Mouse (Mus musculus) CH12.LX (cell line): ENCODE results near the gene Col5a1. TPM values are rescaled to one million over a fixed set of nuclear protein-coding genes. Genes with fewer than 3 reads are reported as not detected.

Source experiments
- DNase-seq: peaks from one replicate; pipeline ENCODE4 v3.0.0-alpha.2; 2013; ENCODE audit errors: extremely low read depth
- H3K27ac ChIP-seq: 2 replicates; pipeline ENCODE4 v1.5.1; 2012; ENCODE audit warnings: low read depth, mild to moderate bottlenecking, control low read depth, moderate library complexity; ENCODE audit not compliant: insufficient read depth
- H3K27me3 ChIP-seq: replicated peaks from 2 replicates; pipeline ENCODE3; 2012; ENCODE audit warnings: inconsistent platforms
- H3K36me3 ChIP-seq, 2 experiments: replicated peaks in 1 of 2; 2 replicates each; pipeline versions ENCODE3 to v1.6.1; 2012; ENCODE audit warnings: inconsistent platforms in 1 of 2, low read length in 1 of 2, mild to moderate bottlenecking in 1 of 2, mixed read lengths in 1 of 2, moderate library complexity in 1 of 2; ENCODE audit not compliant: control insufficient read depth in 1 of 2, insufficient read depth in 1 of 2
- H3K4me1 ChIP-seq, 2 experiments: 2 replicates each; pipeline ENCODE4 v1.6.1; 2012; ENCODE audit warnings: inconsistent platforms in 1 of 2, moderate library complexity in 1 of 2; ENCODE audit not compliant: insufficient read depth in 2 of 2, control insufficient read depth in 1 of 2
- H3K4me2 ChIP-seq: 2 replicates; pipeline ENCODE4 v1.6.1; 2012; ENCODE audit warnings: low read depth, mild to moderate bottlenecking, control low read depth; ENCODE audit not compliant: poor library complexity, insufficient read depth, severe bottlenecking
- H3K4me3 ChIP-seq, 3 experiments: fragments of 150-350 bp in 1 of 3; sonication (generic) in 1 of 3; replicated peaks in 1 of 3; 2 replicates each; pipeline versions ENCODE3 to v1.5.1; 2011 to 2012; ENCODE audit warnings: low read depth in 2 of 3, low read length in 2 of 3, mild to moderate bottlenecking in 2 of 3, moderate library complexity in 2 of 3, control low read depth in 1 of 3, improper control_type of control experiment in 1 of 3, inconsistent platforms in 1 of 3, mixed read lengths in 1 of 3; ENCODE audit not compliant: poor library complexity in 1 of 3
- H3K79me2 ChIP-seq: replicated peaks from 2 replicates; pipeline ENCODE4 v1.6.1; 2012; ENCODE audit warnings: mild to moderate bottlenecking, moderate library complexity; ENCODE audit not compliant: control insufficient read depth, poor library complexity, insufficient read depth, severe bottlenecking; ENCODE audit errors: extremely low read depth
- H3K9ac ChIP-seq: 2 replicates; pipeline ENCODE4 v1.6.1; 2012; ENCODE audit warnings: low read depth, mild to moderate bottlenecking, control low read depth, moderate library complexity; ENCODE audit not compliant: insufficient read depth
- H3K9me3 ChIP-seq: replicated peaks from 2 replicates; pipeline ENCODE3; 2012; ENCODE audit warnings: low read length, inconsistent platforms, mixed read lengths
- BHLHE40 ChIP-seq: IDR thresholded peaks from 2 replicates; pipeline ENCODE4 v1.6.1; 2011; ENCODE audit warnings: mild to moderate bottlenecking, low read depth, low read length, improper control_type of control experiment
- CHD1 ChIP-seq: IDR thresholded peaks from 2 replicates; pipeline ENCODE4 v1.6.1; 2012; ENCODE audit warnings: low read depth, low read length, improper control_type of control experiment, inconsistent platforms
- CTCF ChIP-seq, 2 experiments: IDR thresholded peaks in 1 of 2; conservative IDR thresholded peaks in 1 of 2; 2 replicates each; pipeline ENCODE4 v1.5.1; 2011 to 2012; ENCODE audit warnings: low read depth in 2 of 2, low read length in 2 of 2, improper control_type of control experiment in 1 of 2, inconsistent platforms in 1 of 2, mild to moderate bottlenecking in 1 of 2, moderate library complexity in 1 of 2
- E2F4 ChIP-seq: IDR thresholded peaks from 2 replicates; pipeline ENCODE4 v1.6.1; 2011; ENCODE audit warnings: low read depth, low read length, improper control_type of control experiment; ENCODE audit not compliant: insufficient replicate concordance
- ETS1 ChIP-seq: conservative IDR thresholded peaks from 2 replicates; pipeline ENCODE4 v1.6.1; 2012; ENCODE audit warnings: low read depth, mild to moderate bottlenecking, inconsistent platforms, low read length, improper control_type of control experiment, moderate library complexity
- IRF4 ChIP-seq: IDR thresholded peaks from 2 replicates; pipeline ENCODE4 v1.6.1; 2014; ENCODE audit warnings: low read depth, mild to moderate bottlenecking, inconsistent platforms, low read length, improper control_type of control experiment
- JUND ChIP-seq: conservative IDR thresholded peaks from 2 replicates; pipeline ENCODE4 v1.6.1; 2011; ENCODE audit warnings: low read depth, low read length, improper control_type of control experiment
- MAFK ChIP-seq: IDR thresholded peaks from 2 replicates; pipeline ENCODE4 v1.6.1; 2011; ENCODE audit warnings: low read length, improper control_type of control experiment; ENCODE audit not compliant: insufficient replicate concordance
- MAX ChIP-seq: IDR thresholded peaks from 2 replicates; pipeline ENCODE4 v1.6.1; 2011; ENCODE audit warnings: low read length, improper control_type of control experiment
- MAZ ChIP-seq: IDR thresholded peaks from 2 replicates; pipeline ENCODE4 v1.6.1; 2012; ENCODE audit warnings: low read depth, mild to moderate bottlenecking, inconsistent platforms, low read length, improper control_type of control experiment, moderate library complexity
- NRF1 ChIP-seq: IDR thresholded peaks from 2 replicates; pipeline ENCODE4 v1.6.1; 2014; ENCODE audit warnings: low read depth, mild to moderate bottlenecking, inconsistent platforms, low read length, improper control_type of control experiment, moderate library complexity
- PAX5 ChIP-seq: IDR thresholded peaks from 2 replicates; pipeline ENCODE4 v1.6.1; 2012; ENCODE audit warnings: low read length, inconsistent platforms, mixed read lengths
- POLR2A ChIP-seq: IDR thresholded peaks from 2 replicates; pipeline ENCODE4 v1.6.1; 2011; ENCODE audit warnings: low read depth, mild to moderate bottlenecking, improper control_type of control experiment, low read length
- RAD21 ChIP-seq: IDR thresholded peaks from 2 replicates; pipeline ENCODE4 v1.6.1; 2011; ENCODE audit warnings: low read depth, mild to moderate bottlenecking, low read length, improper control_type of control experiment, moderate library complexity
- RCOR1 ChIP-seq: conservative IDR thresholded peaks from 2 replicates; pipeline ENCODE4 v1.6.1; 2012; ENCODE audit warnings: low read depth, mild to moderate bottlenecking, inconsistent platforms, low read length, improper control_type of control experiment
- SIN3A ChIP-seq: IDR thresholded peaks from 2 replicates; pipeline ENCODE4 v1.6.1; 2012; ENCODE audit warnings: low read length, improper control_type of control experiment, inconsistent platforms
- SMC3 ChIP-seq: IDR thresholded peaks from 2 replicates; pipeline ENCODE4 v1.6.1; 2011; ENCODE audit warnings: low read depth, low read length, improper control_type of control experiment
- TBP ChIP-seq: conservative IDR thresholded peaks from 2 replicates; pipeline ENCODE4 v1.6.1; 2011; ENCODE audit warnings: low read depth, low read length, improper control_type of control experiment
- TCF12 ChIP-seq: IDR thresholded peaks from 2 replicates; pipeline ENCODE4 v1.6.1; 2014; ENCODE audit warnings: low read depth, mild to moderate bottlenecking, inconsistent platforms, low read length, improper control_type of control experiment
- ZC3H11A ChIP-seq: IDR thresholded peaks from 2 replicates; pipeline ENCODE4 v1.6.1; 2012; ENCODE audit warnings: low read depth, mild to moderate bottlenecking, inconsistent platforms, low read length, improper control_type of control experiment
- ZKSCAN1 ChIP-seq: IDR thresholded peaks from 2 replicates; pipeline ENCODE4 v1.6.1; 2012; ENCODE audit warnings: low read depth, inconsistent platforms, low read length, improper control_type of control experiment, borderline replicate concordance
- ZNF384 ChIP-seq: IDR thresholded peaks from 2 replicates; pipeline ENCODE4 v1.6.1; 2012; ENCODE audit warnings: low read depth, low read length, improper control_type of control experiment, inconsistent platforms
- dilution Hi-C: fragments of 300-500 bp; cut with MboI; formaldehyde crosslinking; loops from 2 replicates; pipeline ENCODE4 v1.14.3; 2020; ENCODE audit warnings: low sequenced_read_pairs; ENCODE audit not compliant: extremely low pct_unique_long_range_greater_than_20kb, extremely low pct_ligation_motif_present
- in situ Hi-C: fragments of 300-500 bp; cut with MboI; formaldehyde crosslinking; loops from 3 replicates; pipeline ENCODE4 v1.14.3; 2019; ENCODE audit warnings: low sequenced_read_pairs, low pct_ligation_motif_present, low pct_unique_long_range_greater_than_20kb, mixed read lengths
- polyA plus RNA-seq: library from polyadenylated mRNA; unstranded; fragments of >175 nt; gene quantifications from 2 replicates; pipeline ENCODE4 v1.2.1, GENCODE M21; 2012; ENCODE audit warnings: low read depth; ENCODE audit not compliant: insufficient read length
- total RNA-seq, 2 experiments: library from RNA; depleted of rRNA; stranded (reverse); fragments of 300-350 nt in 1 of 2; fragments of >200 nt in 1 of 2; gene quantifications; 2 replicates each; pipeline ENCODE4 v1.2.3; 2012 to 2014

Gene Col5a1
- total and polyA plus RNA-seq, 3 experiments: 0.04 TPM; not detected in 2

- dilution Hi-C loops (no loop called here), in situ Hi-C loops (no loop called here)
- Histone ChIP-seq H3K36me3 (no peaks in the 10 kb centered on the region), H3K9ac (no peak overlapping the region), H3K27me3 (peaks cover 96% of the 10 kb centered on the region), H3K79me2 (no peaks in the 10 kb centered on the region), H3K9me3 (peaks cover 5% of the 10 kb centered on the region), H3K4me2 (no peak overlapping the region), H3K4me3 (no peak overlapping the region), H3K27ac (no peak overlapping the region), H3K4me1 (no peaks in the 10 kb centered on the region)
- TF ChIP-seq SIN3A (no peak), TCF12 (no peak), ZKSCAN1 (no peak), PAX5 (no peak), ZNF384 (no peak), CTCF (conservative IDR thresholded peaks at IDR 0.05 in 1 of 2, IDR thresholded peaks at IDR 0.05 in 1 of 2; ENCODE audit: low read depth in 2 of 2, low read length in 2 of 2) (no peak), CHD1 (no peak), POLR2A (no peak), IRF4 (no peak), TBP (no peak), E2F4 (no peak), RCOR1 (no peak), MAX (no peak), NRF1 (no peak), RAD21 (no peak), ZC3H11A (no peak), ETS1 (no peak)
- DNase-seq: no peak
Observed at GRCm38 (mm10) chr2:27918106-27918505, 31.9 kb downstream of the Col5a1 start.

GRCm38 (mm10) chr2:27919309-27919850 lies 33.2 kb downstream of the Col5a1 start:
- dilution Hi-C loops (no loop called here), in situ Hi-C loops (no loop called here)
- H3K9me3 ChIP-seq: peaks cover 5% of the 10 kb centered on the region
- H3K4me3 ChIP-seq: no peak overlapping the region
- H3K9ac ChIP-seq: no peak overlapping the region
- peaks cover 99% of the 10 kb centered on the region for H3K27me3 ChIP-seq
- no peak for TF ChIP-seq SMC3
- TF ChIP-seq ETS1: no peak
- TF ChIP-seq POLR2A: no peak
- TF ChIP-seq MAFK: no peak
- TF ChIP-seq JUND: no peak
- TF ChIP-seq BHLHE40: no peak
- TF ChIP-seq RAD21: no peak
- TF ChIP-seq NRF1: no peak
- no peak for TF ChIP-seq MAZ
- TF ChIP-seq E2F4: no peak
- no peaks in the 10 kb centered on the region for H3K36me3 ChIP-seq
- H3K79me2 ChIP-seq: no peaks in the 10 kb centered on the region
- H3K4me2 ChIP-seq: no peak overlapping the region
- H3K27ac ChIP-seq: no peak overlapping the region
- H3K4me1 ChIP-seq: no peaks in the 10 kb centered on the region
- no peak for DNase-seq
